Comparison of ENCODE assay signal across 8 mouse cellular contexts in the genomic region with DNA sequence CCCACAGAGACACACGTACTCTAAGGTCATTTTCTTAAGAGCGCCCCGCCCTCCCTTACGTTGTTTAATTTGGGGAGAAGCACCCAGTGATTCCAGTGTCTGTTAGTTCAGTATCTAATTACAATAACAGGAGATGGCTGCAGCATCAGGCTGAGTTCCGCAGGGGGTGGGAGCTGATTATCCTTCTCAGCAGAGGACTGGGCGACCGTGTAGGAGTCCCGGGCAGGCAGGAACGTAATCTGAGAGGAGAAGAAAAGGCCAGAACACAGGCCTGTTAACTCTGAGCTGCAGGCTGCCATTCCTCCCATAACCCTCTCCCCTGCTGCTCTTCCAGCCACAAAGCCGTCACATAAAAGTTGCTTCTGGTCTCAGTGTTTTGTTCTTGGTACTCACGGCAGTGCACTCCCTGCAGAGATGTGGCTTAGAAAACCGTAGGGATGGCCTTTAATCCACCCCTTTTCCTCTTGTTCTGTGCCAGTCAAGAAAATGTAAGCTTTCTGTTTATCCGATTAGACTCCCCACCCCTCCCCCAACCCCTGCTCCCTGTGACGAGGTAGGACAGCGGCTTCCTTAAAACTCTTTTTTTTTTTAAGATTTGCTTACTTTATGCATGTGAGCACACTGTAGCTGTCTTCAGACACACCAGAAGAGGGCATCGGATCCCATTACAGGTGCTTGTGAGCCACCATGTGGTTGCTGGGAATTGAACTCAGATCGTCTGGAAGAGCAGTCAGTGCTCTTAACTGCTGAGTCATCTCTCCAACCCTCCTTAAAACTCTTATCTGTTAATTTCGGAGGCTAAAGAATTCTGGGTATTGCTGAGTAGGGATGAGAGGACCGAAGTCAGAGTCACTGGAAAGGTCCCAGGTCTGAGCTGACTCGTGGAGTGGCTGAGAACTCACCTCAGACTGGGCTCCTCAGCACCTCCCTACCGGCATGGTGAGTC.
A peak's percentile ranks its signal among the peaks of the same experiment; 100 is the strongest.
DNase-seq lines count a peak whose midpoint lies in the region; ATAC-seq and TF ChIP-seq lines count a peak whose summit lies in the region.

No protein-coding gene starts in this region.

- H3K9ac ChIP-seq in hindbrain, embryonic 15.5 days: 0 out of 2 replicates have a peak overlapping the region, but pooled peaks have one; percentile 4

- DNase-seq in testis, postnatal 10 days (ENCODE audit: low spot score): no peak
- peak; percentile 63 for DNase-seq in mesoderm, embryonic 11.5 days (ENCODE audit: low read depth, low spot score)
- no peak for DNase-seq in spleen, postnatal 4 days (ENCODE audit: low spot score in 2 of 2)
- DNase-seq in cerebellum, adult 11 months: no peak
- DNase-seq in kidney, adult 2 months: no peak

- H3K27me3 ChIP-seq in testis, adult 2 months (ENCODE audit: control insufficient read depth, insufficient read depth, low read length): no peaks in the 10 kb centered on the region
- no peaks in the 10 kb centered on the region for H3K27me3 ChIP-seq in hindbrain, embryonic 15.5 days
- no peaks in the 10 kb centered on the region for H3K27me3 ChIP-seq in kidney, adult 2 months (replicated peaks; ENCODE audit: control insufficient read depth, insufficient read depth, low read length)

- TF ChIP-seq CTCF in testis, adult 2 months (IDR thresholded peaks at IDR 0.05; ENCODE audit: control insufficient read depth, insufficient read depth, insufficient replicate concordance, low read depth, low read length): no peak
- no peak for TF ChIP-seq CTCF in kidney, adult 2 months (conservative IDR thresholded peaks at IDR 0.05; ENCODE audit: insufficient read depth, insufficient read length, low read depth, low read length)

- no peak overlapping the region for H3K4me3 ChIP-seq in testis, adult 2 months (ENCODE audit: control insufficient read depth, low read depth, low read length)
- peak overlapping the region; percentile 5; the same call in 1 of the 2 replicates for H3K4me3 ChIP-seq in hindbrain, embryonic 15.5 days
- no peak overlapping the region for H3K4me3 ChIP-seq in kidney, adult 2 months (ENCODE audit: insufficient read depth, low read depth, low read length)

- peaks cover 5% of the 10 kb centered on the region for H3K4me1 ChIP-seq in testis, adult 2 months (ENCODE audit: control insufficient read depth, insufficient read depth, low read length)
- H3K4me1 ChIP-seq in hindbrain, embryonic 15.5 days (replicated peaks): peaks cover 26% of the 10 kb centered on the region
- 0 out of 2 replicates have a peak, but pooled peaks cover 2% of the 10 kb centered on the region for H3K4me1 ChIP-seq in kidney, adult 2 months (ENCODE audit: control insufficient read depth, insufficient read depth, low read length)

- H3K27ac ChIP-seq in testis, adult 2 months (ENCODE audit: control insufficient read depth, insufficient read depth, low read depth, low read length): 0 out of 2 replicates have a peak overlapping the region, but pooled peaks have one; percentile 8
- H3K27ac ChIP-seq in hindbrain, embryonic 15.5 days (replicated peaks): peak overlapping the region; percentile 62
- H3K27ac ChIP-seq in kidney, adult 2 months (ENCODE audit: insufficient read depth, low read depth, low read length): no peak overlapping the region

- no peaks in the 10 kb centered on the region for H3K36me3 ChIP-seq in testis, adult 2 months (ENCODE audit: control insufficient read depth, insufficient read depth, low read length)
- no peaks in the 10 kb centered on the region for H3K36me3 ChIP-seq in hindbrain, embryonic 15.5 days
- no peaks in the 10 kb centered on the region for H3K36me3 ChIP-seq in kidney, adult 2 months (ENCODE audit: control insufficient read depth, insufficient read depth, low read length)

- peak overlapping the region; percentile 50 for H3K4me2 ChIP-seq in hindbrain, embryonic 15.5 days

- no peaks in the 10 kb centered on the region for H3K9me3 ChIP-seq in hindbrain, embryonic 15.5 days

- no peak for TF ChIP-seq POLR2A in testis, adult 2 months (IDR thresholded peaks at IDR 0.05; ENCODE audit: control insufficient read depth, low read depth, low read length)
- no peak for TF ChIP-seq POLR2A in kidney, adult 2 months (IDR thresholded peaks at IDR 0.05; ENCODE audit: low read depth, low read length)

- WGBS in hindbrain, embryonic 15.5 days: 3% methylated on average over 21 of the region's 21 CpGs
- WGBS in kidney, adult 2 months: 52% methylated on average over 21 of the region's 21 CpGs

- ATAC-seq in erythroid progenitor cell, adult 5-6 weeks (replicated peaks; ENCODE audit: low FRiP score, poor library complexity, severe bottlenecking): peak; percentile 44; the same call in 1 of the 2 replicates
- ATAC-seq in hindbrain, embryonic 15.5 days (ENCODE audit: low FRiP score, low read depth): peak; percentile 57; the same call in 1 of the 2 replicates
